Mouse (Mus musculus): Measurements from ENCODE around the gene Cyp11a1. TPM values are rescaled to one million over a fixed set of nuclear protein-coding genes. Genes with fewer than 3 reads are reported as not detected.
A peak's percentile ranks its signal among the peaks of the same experiment; 100 is the strongest.

Cyp11a1 gene
- polyA plus RNA-seq, 1 experiment, result 8.3 TPM

- TF ChIP-seq CTCF (IDR thresholded peaks at IDR 0.05; ENCODE audit: extremely low read depth, insufficient read depth, low read length), result no peak
- no peak for TF ChIP-seq POLR2A (IDR thresholded peaks at IDR 0.05; ENCODE audit: extremely low read depth, insufficient read depth, low read length)
- Histone ChIP-seq H3K4me3 (ENCODE audit: insufficient read depth, low read length) (no peak overlapping the region), H3K27ac (ENCODE audit: insufficient read depth, low read length) (no peak overlapping the region), H3K4me1 (ENCODE audit: control insufficient read depth, insufficient read depth, low read length) (0 out of 2 replicates have a peak, but pooled peaks cover under 1% of the 10 kb centered on the region)
Observed at GRCm38 (mm10) chr9:58035951-58036698, 29.9 kb downstream of the Cyp11a1 start.

GRCm38 (mm10) chr9:58036961-58037360, 30.8 kb downstream of the Cyp11a1 start:
- TF ChIP-seq POLR2A (IDR thresholded peaks at IDR 0.05; ENCODE audit: extremely low read depth, insufficient read depth, low read length) (no peak), CTCF (IDR thresholded peaks at IDR 0.05; ENCODE audit: extremely low read depth, insufficient read depth, low read length) (no peak)
- Histone ChIP-seq H3K4me3 (ENCODE audit: insufficient read depth, low read length) (no peak overlapping the region), H3K4me1 (ENCODE audit: control insufficient read depth, insufficient read depth, low read length) (peaks cover 5% of the 10 kb centered on the region), H3K27ac (ENCODE audit: insufficient read depth, low read length) (no peak overlapping the region)

- no peak overlapping the region for H3K4me3 ChIP-seq (ENCODE audit: insufficient read depth, low read length)
- TF ChIP-seq POLR2A (IDR thresholded peaks at IDR 0.05; ENCODE audit: extremely low read depth, insufficient read depth, low read length) (no peak), CTCF (IDR thresholded peaks at IDR 0.05; ENCODE audit: extremely low read depth, insufficient read depth, low read length) (peak; percentile 87)
- H3K27ac ChIP-seq (ENCODE audit: insufficient read depth, low read length), result no peak overlapping the region
- H3K4me1 ChIP-seq (ENCODE audit: control insufficient read depth, insufficient read depth, low read length), result peaks cover 5% of the 10 kb centered on the region
Observed at GRCm38 (mm10) chr9:58038500-58039168, 32.4 kb downstream of the Cyp11a1 start.

- no peak overlapping the region for H3K27ac ChIP-seq (ENCODE audit: insufficient read depth, low read length)
- peaks cover 5% of the 10 kb centered on the region for H3K4me1 ChIP-seq (ENCODE audit: control insufficient read depth, insufficient read depth, low read length)
- H3K4me3 ChIP-seq (ENCODE audit: insufficient read depth, low read length), result no peak overlapping the region
- no peak for TF ChIP-seq CTCF (IDR thresholded peaks at IDR 0.05; ENCODE audit: extremely low read depth, insufficient read depth, low read length)
- no peak for TF ChIP-seq POLR2A (IDR thresholded peaks at IDR 0.05; ENCODE audit: extremely low read depth, insufficient read depth, low read length)
Observed at GRCm38 (mm10) chr9:58040977-58041376, 34.8 kb downstream of the Cyp11a1 start.

- Histone ChIP-seq H3K4me3 (ENCODE audit: insufficient read depth, low read length) (no peak overlapping the region), H3K4me1 (ENCODE audit: control insufficient read depth, insufficient read depth, low read length) (peaks cover 5% of the 10 kb centered on the region), H3K27ac (ENCODE audit: insufficient read depth, low read length) (no peak overlapping the region)
- TF ChIP-seq POLR2A (IDR thresholded peaks at IDR 0.05; ENCODE audit: extremely low read depth, insufficient read depth, low read length) (no peak), CTCF (IDR thresholded peaks at IDR 0.05; ENCODE audit: extremely low read depth, insufficient read depth, low read length) (no peak)
Observed at GRCm38 (mm10) chr9:58042391-58042790, 36.2 kb downstream of the Cyp11a1 start.

- no peak overlapping the region for H3K4me3 ChIP-seq (ENCODE audit: insufficient read depth, low read length)
- no peak overlapping the region for H3K27ac ChIP-seq (ENCODE audit: insufficient read depth, low read length)
- peaks cover 5% of the 10 kb centered on the region for H3K4me1 ChIP-seq (ENCODE audit: control insufficient read depth, insufficient read depth, low read length)
- TF ChIP-seq POLR2A (IDR thresholded peaks at IDR 0.05; ENCODE audit: extremely low read depth, insufficient read depth, low read length) (no peak), CTCF (IDR thresholded peaks at IDR 0.05; ENCODE audit: extremely low read depth, insufficient read depth, low read length) (no peak)
Observed at GRCm38 (mm10) chr9:58043496-58044017, 37.3 kb downstream of the Cyp11a1 start.

- H3K27ac ChIP-seq (ENCODE audit: insufficient read depth, low read length), result no peak overlapping the region
- TF ChIP-seq POLR2A (IDR thresholded peaks at IDR 0.05; ENCODE audit: extremely low read depth, insufficient read depth, low read length) (no peak), CTCF (IDR thresholded peaks at IDR 0.05; ENCODE audit: extremely low read depth, insufficient read depth, low read length) (no peak)
- no peak overlapping the region for H3K4me3 ChIP-seq (ENCODE audit: insufficient read depth, low read length)
- peaks cover 5% of the 10 kb centered on the region for H3K4me1 ChIP-seq (ENCODE audit: control insufficient read depth, insufficient read depth, low read length)
Observed at GRCm38 (mm10) chr9:58044828-58045227, 38.6 kb downstream of the Cyp11a1 start.

- Histone ChIP-seq H3K4me1 (ENCODE audit: control insufficient read depth, insufficient read depth, low read length) (peaks cover 5% of the 10 kb centered on the region), H3K27ac (ENCODE audit: insufficient read depth, low read length) (no peak overlapping the region), H3K4me3 (ENCODE audit: insufficient read depth, low read length) (no peak overlapping the region)
- TF ChIP-seq CTCF (IDR thresholded peaks at IDR 0.05; ENCODE audit: extremely low read depth, insufficient read depth, low read length), result no peak
- TF ChIP-seq POLR2A (IDR thresholded peaks at IDR 0.05; ENCODE audit: extremely low read depth, insufficient read depth, low read length), result no peak
Observed at GRCm38 (mm10) chr9:58045646-58046045, 39.4 kb downstream of the Cyp11a1 start.

- no peak overlapping the region for H3K27ac ChIP-seq (ENCODE audit: insufficient read depth, low read length)
- no peak overlapping the region for H3K4me3 ChIP-seq (ENCODE audit: insufficient read depth, low read length)
- no peak for TF ChIP-seq CTCF (IDR thresholded peaks at IDR 0.05; ENCODE audit: extremely low read depth, insufficient read depth, low read length)
- TF ChIP-seq POLR2A (IDR thresholded peaks at IDR 0.05; ENCODE audit: extremely low read depth, insufficient read depth, low read length), result no peak
- no peaks in the 10 kb centered on the region; the same call in 1 of the 2 replicates for H3K4me1 ChIP-seq (ENCODE audit: control insufficient read depth, insufficient read depth, low read length)
Observed at GRCm38 (mm10) chr9:58047061-58047460, 40.9 kb downstream of the Cyp11a1 start.
